Mouse (Mus musculus) left cerebral cortex, postnatal 4 days (tissue): ENCODE measurements around the gene Nsfl1c. TPM values are rescaled to one million over a fixed set of nuclear protein-coding genes. Genes with fewer than 3 reads are reported as not detected.

ENCODE experiments used
- DNase-seq: peaks from one replicate; pipeline ENCODE4 v3.0.0-alpha.2; 2022
- intact Hi-C: fragments of 180-260 bp; cut with DNase I; formaldehyde crosslinking; loops from one replicate; pipeline ENCODE4 v1.15.1; 2025
- total RNA-seq, 2 experiments: library from RNA; stranded (reverse); gene quantifications; 2 replicates each; pipeline ENCODE4 v1.2.3; 2021

The Nsfl1c gene
- total RNA-seq, 2 experiments from 2014 or later: 170 to 174 TPM

GRCm38 (mm10) chr2:151542323-151543062, 48.5 kb downstream of the Nsfl1c start, which contains the start of gene Fkbp1a:
Gene Fkbp1a (plus strand): TSS chr2:151542483.
- peak; percentile 98 for DNase-seq
- intact Hi-C loops: no loop called here

GRCm38 (mm10) chr2:151543063-151543895, 49.3 kb downstream of the Nsfl1c start:
- peak; percentile 74 for DNase-seq
- intact Hi-C loops: no loop called here

- intact Hi-C loops: no loop called here
- no peak for DNase-seq
Measured at GRCm38 (mm10) chr2:151544673-151545072, 50.7 kb downstream of the Nsfl1c start.

- DNase-seq: no peak
- intact Hi-C loops: no loop called here
Measured at GRCm38 (mm10) chr2:151546571-151546970, 52.6 kb downstream of the Nsfl1c start.

- intact Hi-C loops: no loop called here
- DNase-seq: no peak
Measured at GRCm38 (mm10) chr2:151549615-151550121, 55.7 kb downstream of the Nsfl1c start.

Other genes starting within 250 kb of the Nsfl1c start
- gene 4921509C19Rik, start 18.0 kb upstream of the Nsfl1c start, total RNA-seq: not detected
- 100 to 1,000 TPM; 481 to 486 TPM for gene Fkbp1a, start 48.3 kb downstream of the Nsfl1c start, total RNA-seq
- 1 to 10 TPM; 1.2 TPM for gene Sdcbp2, start 78.4 kb downstream of the Nsfl1c start, total RNA-seq
- 10 to 100 TPM; 80.0 to 84.0 TPM for gene Snph, start 138.4 kb downstream of the Nsfl1c start, total RNA-seq
- gene Rad21l, start 174.4 kb downstream of the Nsfl1c start, total RNA-seq: under 1 TPM; 0.60 to 0.99 TPM
- gene Tmem74b, start 207.8 kb downstream of the Nsfl1c start, total RNA-seq: 10 to 100 TPM; 29.3 to 30.3 TPM